Mouse (Mus musculus) heart, postnatal 0 days (tissue): ENCODE data around the gene Lzts2.

ENCODE experiments used
- CTCF ChIP-seq: IDR thresholded peaks from 2 replicates; pipeline ENCODE4 v1.5.1; 2016; ENCODE audit warnings: antibody characterized with exemption, control low read depth, low read depth
- EP300 ChIP-seq: IDR thresholded peaks from 2 replicates; pipeline ENCODE4 v1.6.1; 2016; ENCODE audit warnings: antibody characterized with exemption, low read depth

GRCm38 (mm10) chr19:44992246-44992645 lies 22.0 kb upstream of the Lzts2 start:
- TF ChIP-seq CTCF (no peak), EP300 (no peak)
